Mouse (Mus musculus): ENCODE measurements around the gene Hnrnpc. TPM values are rescaled to one million over a fixed set of nuclear protein-coding genes. Genes with fewer than 3 reads are reported as not detected.

The Hnrnpc gene
- total RNA-seq, 2 experiments from 2014 or later, result 209 to 332 TPM

- DNase-seq, result no peak
These were observed 77.5 kb downstream of the Hnrnpc start for GRCm38 (mm10) chr14:52026342-52026741.

GRCm38 (mm10) chr14:52024133-52024532, 79.7 kb downstream of the Hnrnpc start:
- DNase-seq, result no peak

Other genes with a start within 250 kb of the Hnrnpc start
- gene Mettl17, start 219.2 kb downstream of the Hnrnpc start, total RNA-seq (2021), result 10 to 100 TPM; 22.1 to 39.7 TPM
- gene Slc39a2, start 211.1 kb downstream of the Hnrnpc start, total RNA-seq (2021), result under 1 TPM; 0.33 to 0.99 TPM
- gene Ndrg2, start 189.9 kb downstream of the Hnrnpc start, total RNA-seq (2021), result 100 to 1,000 TPM; 233 to 255 TPM
- gene Tppp2, start 185.6 kb downstream of the Hnrnpc start, total RNA-seq (2021), result not detected
- not detected for gene Rnase13, start 181.3 kb downstream of the Hnrnpc start, total RNA-seq (2021)
- gene Arhgef40, start 119.3 kb downstream of the Hnrnpc start, total RNA-seq (2021), result 10 to 100 TPM; 46.6 to 51.6 TPM
- 1 to 10 TPM; 1.7 to 2.5 TPM for gene Tmem253, start 88.4 kb downstream of the Hnrnpc start, total RNA-seq (2021)
- 10 to 100 TPM; 51.9 to 62.1 TPM for gene Zfp219, start 83.3 kb downstream of the Hnrnpc start, total RNA-seq (2021)
- gene Olfr221, start 61.6 kb downstream of the Hnrnpc start, total RNA-seq (2021), result not detected
- gene Rpgrip1, start 6.7 kb upstream of the Hnrnpc start, total RNA-seq (2021), result under 1 TPM; 0.33 to 0.93 TPM
- gene Supt16, start 93.4 kb upstream of the Hnrnpc start, total RNA-seq (2021), result 10 to 100 TPM; 55.2 to 59.7 TPM
- gene Chd8, start 153.8 kb upstream of the Hnrnpc start, total RNA-seq (2021), result 10 to 100 TPM; 90.1 to 92.4 TPM
- gene Tox4, start 175.1 kb upstream of the Hnrnpc start, total RNA-seq (2021), result 10 to 100 TPM; 55.3 to 70.4 TPM
- gene Rab2b, start 175.5 kb upstream of the Hnrnpc start, total RNA-seq (2021), result 10 to 100 TPM; 38.2 to 45.1 TPM
- 10 to 100 TPM; 36.1 to 47.3 TPM for gene Mettl3, start 201.1 kb upstream of the Hnrnpc start, total RNA-seq (2021)
- 1 to 10 TPM; 6.7 to 7.5 TPM for gene Sall2, start 224.7 kb upstream of the Hnrnpc start, total RNA-seq (2021)

Measured in adrenal gland, postnatal 36 days (tissue).